Mouse (Mus musculus): ENCODE results near the gene Dapk3. TPM values are rescaled to one million over a fixed set of nuclear protein-coding genes. Genes with fewer than 3 reads are reported as not detected.
A peak's percentile ranks its signal among the peaks of the same experiment; 100 is the strongest.

Dapk3 gene
- polyA plus RNA-seq (2014; fragmentation: Nextera tagmentation; extraction: Ambion mirVana): 44.1 and 47.4 TPM in 2 replicates

DNA sequence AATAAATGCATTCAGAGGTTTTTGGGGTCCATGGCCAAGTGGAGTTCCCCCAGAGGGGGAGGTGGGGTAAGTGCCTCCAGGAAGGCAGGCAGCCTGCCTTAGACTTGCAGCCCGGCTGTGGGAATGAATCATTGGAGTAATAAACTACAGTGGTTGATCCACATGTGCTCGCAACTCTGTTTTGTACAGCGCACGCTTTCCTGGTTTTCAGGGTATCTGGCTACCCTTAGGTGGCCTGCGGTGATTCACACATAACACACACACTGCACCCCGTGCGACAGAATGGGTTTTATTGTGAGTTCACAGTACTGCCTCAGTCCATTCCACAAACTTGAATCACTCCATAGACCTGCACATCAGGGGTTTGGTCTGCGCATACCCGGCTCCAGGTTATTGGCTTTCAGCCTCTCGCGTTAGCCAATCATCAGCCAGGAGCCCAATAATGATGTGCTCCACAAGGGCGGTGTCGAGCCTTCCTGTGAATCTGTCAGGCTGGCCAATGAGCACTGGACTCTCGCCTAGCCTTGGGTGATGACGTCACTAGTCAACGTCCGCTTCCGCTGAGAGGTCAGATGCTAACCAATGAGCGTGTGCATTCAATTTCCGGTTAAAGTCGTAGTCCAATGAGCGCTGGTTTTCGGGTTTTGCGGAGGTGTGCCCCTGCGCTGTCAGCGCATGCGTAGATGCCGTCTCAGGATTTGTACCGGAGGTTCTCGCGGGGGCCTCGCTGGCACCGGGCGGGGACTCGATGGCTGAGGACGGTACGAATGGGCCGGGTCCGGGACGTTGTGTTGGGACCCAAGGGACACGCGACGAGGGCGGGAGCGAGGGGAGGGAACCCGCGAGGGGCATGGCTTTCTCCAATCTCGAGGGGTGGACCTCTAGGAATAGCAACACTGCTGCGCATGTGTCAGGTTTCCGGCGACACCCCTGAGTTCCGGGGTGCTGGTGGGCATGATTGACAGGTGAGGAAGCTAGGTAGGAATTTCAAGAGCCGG is at the start of gene Dapk3:
Gene Dapk3, plus strand, starts transcription at position 670 of the 998 bp plus-strand sequence.
- Histone ChIP-seq H3K9ac (ENCODE audit: low read depth, low read length) (peak within 1 kb of the TSS; percentile 79), H3K4me3 (ENCODE audit: low read depth, low read length) (peak within 1 kb of the TSS; percentile 62), H3K9me3 (replicated peaks; ENCODE audit: control insufficient read depth, low read length) (no peaks in the 10 kb centered on the region), H3K36me3 (ENCODE audit: control insufficient read depth, insufficient read depth, low read length) (peaks cover 52% of the 10 kb centered on the region), H3K27me3 (ENCODE audit: control insufficient read depth, insufficient read depth, low read length) (no peaks in the 10 kb centered on the region), H3K27ac (ENCODE audit: low read depth, low read length) (peak within 1 kb of the TSS; percentile 91), H3K4me2 (peak within 1 kb of the TSS; percentile 68), H3K4me1 (ENCODE audit: control insufficient read depth, insufficient read depth, low read length) (peaks cover 30% of the 10 kb centered on the region)
- ATAC-seq (replicated peaks; ENCODE audit: insufficient number of reproducible peaks, low FRiP score, low TSS enrichment): peak; percentile 85
- WGBS (ENCODE audit: insufficient replicate concordance): 5% methylated on average over 53 of the region's 53 CpGs

DNA sequence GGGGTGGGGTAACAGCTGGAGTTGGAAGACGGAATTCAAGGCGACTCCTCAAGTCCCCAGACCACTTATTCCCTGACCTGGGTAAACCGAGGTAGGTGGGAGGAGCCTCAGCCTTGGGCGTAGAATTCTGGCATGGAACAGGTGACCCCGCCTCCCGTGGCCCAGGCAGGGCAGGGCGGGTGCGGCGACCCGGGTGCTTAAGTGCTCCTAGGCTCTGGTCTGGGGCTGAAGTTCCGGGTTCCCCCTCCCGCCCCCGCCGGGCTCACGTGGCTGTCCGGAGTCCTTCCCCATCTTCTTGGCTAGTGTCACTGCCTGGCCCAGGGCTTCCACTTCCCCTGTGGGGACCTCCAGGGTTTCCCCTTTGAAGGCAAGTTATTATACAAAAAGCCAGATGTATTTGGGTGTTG is 48.6 kb upstream of the Dapk3 start:
- Histone ChIP-seq H3K9ac (ENCODE audit: low read depth, low read length) (peak overlapping the region; percentile 43; the same call in 1 of the 2 replicates), H3K4me3 (ENCODE audit: low read depth, low read length) (peak overlapping the region; percentile 19), H3K4me2 (peak overlapping the region; percentile 96), H3K27me3 (ENCODE audit: control insufficient read depth, insufficient read depth, low read length) (peaks cover 15% of the 10 kb centered on the region), H3K4me1 (ENCODE audit: control insufficient read depth, insufficient read depth, low read length) (peaks cover 11% of the 10 kb centered on the region), H3K9me3 (replicated peaks; ENCODE audit: control insufficient read depth, low read length) (no peaks in the 10 kb centered on the region), H3K36me3 (ENCODE audit: control insufficient read depth, insufficient read depth, low read length) (no peaks in the 10 kb centered on the region), H3K27ac (ENCODE audit: low read depth, low read length) (no peak overlapping the region)
- no peak for ATAC-seq (replicated peaks; ENCODE audit: insufficient number of reproducible peaks, low FRiP score, low TSS enrichment)
- WGBS (ENCODE audit: insufficient replicate concordance): 2% methylated on average over 16 of the region's 16 CpGs

DNA sequence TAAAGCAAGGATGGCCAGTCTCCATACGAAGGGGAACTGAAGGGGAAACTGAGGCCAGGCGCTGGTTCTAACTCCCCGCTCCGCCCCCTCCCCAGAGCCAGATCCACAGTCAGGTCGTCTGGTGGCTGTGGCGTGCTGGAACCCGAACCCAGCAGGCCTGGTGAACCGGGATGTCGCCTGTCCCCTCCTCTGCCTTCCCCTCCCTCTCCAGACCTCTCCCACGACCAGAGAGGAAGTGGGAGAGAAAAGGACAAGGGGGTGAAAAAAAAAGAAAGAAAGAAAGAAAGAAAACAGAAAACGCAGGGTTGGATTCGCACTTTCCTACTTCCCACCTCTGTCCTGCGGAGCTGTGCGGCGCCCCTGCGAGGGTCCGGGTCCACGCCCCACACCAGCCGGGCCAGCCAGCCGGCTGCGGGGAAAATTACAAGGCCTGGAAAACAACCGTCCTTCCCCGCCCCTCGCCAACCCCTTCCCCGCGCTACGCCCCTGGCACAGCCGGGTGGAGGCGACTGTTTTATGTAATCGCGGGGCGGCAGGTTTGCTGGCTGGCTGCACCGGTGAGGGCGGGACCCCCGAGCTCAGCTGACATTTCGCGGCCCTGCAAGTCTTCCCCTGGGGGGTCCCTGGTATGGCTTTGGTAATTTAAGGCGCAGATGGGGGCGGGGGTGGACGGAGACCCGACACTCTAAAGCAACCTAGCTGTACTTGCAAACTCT is 47.7 kb upstream of the Dapk3 start, which contains the start of gene Zbtb7a:
Gene Zbtb7a, plus strand, starts transcription at position 255 of the 716 bp plus-strand sequence.
- no peak for ATAC-seq (replicated peaks; ENCODE audit: insufficient number of reproducible peaks, low FRiP score, low TSS enrichment)
- Histone ChIP-seq H3K4me1 (ENCODE audit: control insufficient read depth, insufficient read depth, low read length) (peaks cover 17% of the 10 kb centered on the region), H3K27me3 (ENCODE audit: control insufficient read depth, insufficient read depth, low read length) (peaks cover 15% of the 10 kb centered on the region), H3K9me3 (replicated peaks; ENCODE audit: control insufficient read depth, low read length) (no peaks in the 10 kb centered on the region), H3K4me3 (ENCODE audit: low read depth, low read length) (peak within 1 kb of the TSS; percentile 68), H3K36me3 (ENCODE audit: control insufficient read depth, insufficient read depth, low read length) (no peaks in the 10 kb centered on the region), H3K27ac (ENCODE audit: low read depth, low read length) (peak within 1 kb of the TSS; percentile 94), H3K4me2 (peak within 1 kb of the TSS; percentile 96), H3K9ac (ENCODE audit: low read depth, low read length) (peak within 1 kb of the TSS; percentile 87)
- WGBS (ENCODE audit: insufficient replicate concordance): 3% methylated on average over 40 of the region's 41 CpGs

- H3K4me1 ChIP-seq (ENCODE audit: control insufficient read depth, insufficient read depth, low read length): peaks cover 26% of the 10 kb centered on the region
- H3K27me3 ChIP-seq (ENCODE audit: control insufficient read depth, insufficient read depth, low read length): peaks cover 15% of the 10 kb centered on the region
- no peaks in the 10 kb centered on the region for H3K9me3 ChIP-seq (replicated peaks; ENCODE audit: control insufficient read depth, low read length)
- peak overlapping the region; percentile 96 for H3K4me2 ChIP-seq
- under 1% methylated on average over 64 of the region's 86 CpGs for WGBS (ENCODE audit: insufficient replicate concordance)
- no peaks in the 10 kb centered on the region for H3K36me3 ChIP-seq (ENCODE audit: control insufficient read depth, insufficient read depth, low read length)
- H3K27ac ChIP-seq (ENCODE audit: low read depth, low read length): peak overlapping the region; percentile 94
- H3K4me3 ChIP-seq (ENCODE audit: low read depth, low read length): peak overlapping the region; percentile 68
- ATAC-seq (replicated peaks; ENCODE audit: insufficient number of reproducible peaks, low FRiP score, low TSS enrichment): peak; percentile 31
- H3K9ac ChIP-seq (ENCODE audit: low read depth, low read length): peak overlapping the region; percentile 87
These were observed 46.7 kb upstream of the Dapk3 start for GRCm38 (mm10) chr10:81135831-81136705.

DNA sequence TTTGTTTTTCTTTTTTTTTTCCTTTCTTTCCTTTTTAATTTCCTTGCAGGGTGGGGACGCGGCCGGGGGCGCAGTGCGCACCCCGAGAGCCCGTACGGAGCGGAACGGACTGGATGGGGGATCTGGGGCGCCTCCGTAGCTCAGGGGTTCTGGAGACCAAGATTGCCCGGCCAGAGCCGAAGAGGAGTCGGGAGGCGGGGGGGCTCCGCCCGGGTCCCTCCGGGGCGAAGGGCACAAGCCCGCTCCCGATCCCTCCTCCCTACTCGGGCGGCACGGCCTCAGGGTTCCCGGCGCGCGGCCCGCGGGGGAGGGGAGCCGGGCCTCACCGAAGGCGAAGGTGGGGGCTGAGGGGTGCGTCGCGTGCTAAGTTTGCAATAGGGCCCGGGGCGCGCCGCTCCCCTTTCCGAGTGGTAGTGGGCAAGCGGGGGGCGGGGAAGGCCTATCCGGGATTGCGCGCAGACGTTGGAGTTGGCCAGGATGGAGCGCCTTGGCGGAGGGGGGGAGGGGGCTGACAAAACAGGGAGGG is 46.0 kb upstream of the Dapk3 start:
- peak; percentile 11 for ATAC-seq (replicated peaks; ENCODE audit: insufficient number of reproducible peaks, low FRiP score, low TSS enrichment)
- Histone ChIP-seq H3K4me2 (peak overlapping the region; percentile 96), H3K4me1 (ENCODE audit: control insufficient read depth, insufficient read depth, low read length) (peaks cover 33% of the 10 kb centered on the region), H3K4me3 (ENCODE audit: low read depth, low read length) (peak overlapping the region; percentile 68), H3K36me3 (ENCODE audit: control insufficient read depth, insufficient read depth, low read length) (no peaks in the 10 kb centered on the region), H3K27ac (ENCODE audit: low read depth, low read length) (peak overlapping the region; percentile 94), H3K9ac (ENCODE audit: low read depth, low read length) (peak overlapping the region; percentile 87), H3K9me3 (replicated peaks; ENCODE audit: control insufficient read depth, low read length) (no peaks in the 10 kb centered on the region), H3K27me3 (ENCODE audit: control insufficient read depth, insufficient read depth, low read length) (peaks cover 15% of the 10 kb centered on the region)
- WGBS (ENCODE audit: insufficient replicate concordance): under 1% methylated on average over 40 of the region's 50 CpGs

GRCm38 (mm10) chr10:81137252-81138130 is 45.3 kb upstream of the Dapk3 start:
- Histone ChIP-seq H3K4me2 (peak overlapping the region; percentile 96), H3K9ac (ENCODE audit: low read depth, low read length) (peak overlapping the region; percentile 87), H3K4me1 (ENCODE audit: control insufficient read depth, insufficient read depth, low read length) (peaks cover 40% of the 10 kb centered on the region), H3K27me3 (ENCODE audit: control insufficient read depth, insufficient read depth, low read length) (peaks cover 15% of the 10 kb centered on the region), H3K27ac (ENCODE audit: low read depth, low read length) (peak overlapping the region; percentile 94), H3K4me3 (ENCODE audit: low read depth, low read length) (peak overlapping the region; percentile 68), H3K36me3 (ENCODE audit: control insufficient read depth, insufficient read depth, low read length) (no peaks in the 10 kb centered on the region), H3K9me3 (replicated peaks; ENCODE audit: control insufficient read depth, low read length) (no peaks in the 10 kb centered on the region)
- under 1% methylated on average over 84 of the region's 89 CpGs for WGBS (ENCODE audit: insufficient replicate concordance)
- ATAC-seq (replicated peaks; ENCODE audit: insufficient number of reproducible peaks, low FRiP score, low TSS enrichment): peak; percentile 87

DNA sequence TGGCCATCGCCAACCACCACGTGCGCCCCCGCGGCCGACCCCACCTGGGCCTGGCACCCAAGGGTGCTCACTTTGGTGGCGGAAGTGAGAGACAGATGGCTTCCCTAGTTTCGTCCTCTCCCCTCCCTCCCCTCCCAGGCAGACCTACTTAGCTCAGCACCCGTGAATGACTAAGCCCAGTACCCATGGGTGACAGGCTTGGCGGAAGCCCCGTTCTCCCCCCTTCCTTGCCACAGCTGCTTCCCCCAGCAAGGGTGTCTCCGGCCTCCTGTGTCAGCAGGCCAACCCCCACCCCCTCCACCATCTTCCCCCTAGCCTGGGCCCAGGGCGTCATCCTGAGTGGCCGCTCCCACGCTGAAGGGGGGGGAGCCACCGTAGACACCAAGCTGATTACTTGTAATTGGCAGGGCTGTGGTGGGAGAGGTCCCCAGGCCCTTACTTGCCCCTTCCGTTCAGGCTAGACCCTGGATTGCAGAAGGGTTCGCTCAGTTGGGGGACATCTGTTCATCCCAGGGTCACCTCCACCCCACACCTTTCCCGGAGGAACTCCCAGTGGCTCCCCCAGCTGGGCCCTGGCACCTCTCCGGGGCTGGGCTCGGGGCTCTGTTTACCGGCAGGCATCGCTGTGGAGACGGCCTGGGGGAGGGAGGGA is 44.5 kb upstream of the Dapk3 start:
- H3K9me3 ChIP-seq (replicated peaks; ENCODE audit: control insufficient read depth, low read length): no peaks in the 10 kb centered on the region
- no peaks in the 10 kb centered on the region for H3K36me3 ChIP-seq (ENCODE audit: control insufficient read depth, insufficient read depth, low read length)
- no peak for ATAC-seq (replicated peaks; ENCODE audit: insufficient number of reproducible peaks, low FRiP score, low TSS enrichment)
- 1% methylated on average over 22 of the region's 24 CpGs for WGBS (ENCODE audit: insufficient replicate concordance)
- peak overlapping the region; percentile 72 for H3K9ac ChIP-seq (ENCODE audit: low read depth, low read length)
- peak overlapping the region; percentile 68 for H3K4me3 ChIP-seq (ENCODE audit: low read depth, low read length)
- peak overlapping the region; percentile 83 for H3K27ac ChIP-seq (ENCODE audit: low read depth, low read length)
- peaks cover 15% of the 10 kb centered on the region for H3K27me3 ChIP-seq (ENCODE audit: control insufficient read depth, insufficient read depth, low read length)
- H3K4me2 ChIP-seq: peak overlapping the region; percentile 80
- H3K4me1 ChIP-seq (ENCODE audit: control insufficient read depth, insufficient read depth, low read length): peaks cover 44% of the 10 kb centered on the region

Data from heart, embryonic 11.5 days (tissue).